Mouse (Mus musculus) embryonic facial prominence, embryonic 11.5 days (tissue): ENCODE results near the gene Pgp. TPM values are rescaled to one million over a fixed set of nuclear protein-coding genes. Genes with fewer than 3 reads are reported as not detected.

Experiments used
- ATAC-seq: fragments of 200-750 bp; cut with Nextera tagmentation; replicated peaks from 2 replicates; pipeline ENCODE4 v1.8.0; 2017; ENCODE audit warnings: low read depth; ENCODE audit not compliant: insufficient number of reproducible peaks, low FRiP score, low TSS enrichment
- DNase-seq: peaks from one replicate; pipeline ENCODE4 v3.0.0-alpha.2; 2015; ENCODE audit warnings: low spot score
- H3K27ac ChIP-seq: fragments of 300-500 bp; sonication (generic); replicated peaks from 2 replicates; pipeline ENCODE4 v1.5.1; 2014; ENCODE audit warnings: mild to moderate bottlenecking, low read depth, low read length, control low read depth
- H3K27me3 ChIP-seq: fragments of 300-500 bp; sonication (generic); 2 replicates; pipeline ENCODE4 v1.6.1; 2014; ENCODE audit warnings: mild to moderate bottlenecking, low read length, moderate library complexity, mixed read lengths; ENCODE audit not compliant: control insufficient read depth, insufficient read depth
- H3K36me3 ChIP-seq: fragments of 300-500 bp; sonication (generic); replicated peaks from 2 replicates; pipeline ENCODE4 v1.6.1; 2014; ENCODE audit warnings: low read depth, mild to moderate bottlenecking, low read length, moderate library complexity, mixed read lengths; ENCODE audit not compliant: control insufficient read depth, insufficient read depth
- H3K4me1 ChIP-seq: fragments of 300-500 bp; sonication (generic); 2 replicates; pipeline ENCODE4 v1.6.1; 2014; ENCODE audit warnings: low read length, mixed read lengths; ENCODE audit not compliant: control insufficient read depth, insufficient read depth
- H3K4me2 ChIP-seq: fragments of 300-500 bp; sonication (generic); 2 replicates; pipeline ENCODE4 v1.6.1; 2014; ENCODE audit warnings: low read depth, mild to moderate bottlenecking, control low read depth, low read length, moderate library complexity
- H3K4me3 ChIP-seq: fragments of 300-500 bp; sonication (generic); 2 replicates; pipeline ENCODE4 v1.5.1; 2014; ENCODE audit warnings: low read depth, low read length, control low read depth
- H3K9ac ChIP-seq: fragments of 300-500 bp; sonication (generic); replicated peaks from 2 replicates; pipeline ENCODE4 v1.6.1; 2014; ENCODE audit warnings: mild to moderate bottlenecking, control low read depth, low read length
- H3K9me3 ChIP-seq: fragments of 300-500 bp; sonication (generic); replicated peaks from 2 replicates; pipeline ENCODE4 v1.6.1; 2016; ENCODE audit warnings: mild to moderate bottlenecking, low read length, inconsistent platforms, mixed read lengths; ENCODE audit not compliant: control insufficient read depth
- WGBS: fragments of 180-500 bp; shearing (Covaris S2); extraction: QIAGEN DNeasy Blood & Tissue Kit; methylation state at CpG from one replicate; pipeline ENCODE4 v1.1.7; 2014; 5-methylcytosine and 5-hydroxymethylcytosine counted together
- polyA plus RNA-seq: library from polyadenylated mRNA; unstranded; fragments of >200 nt; fragmentation: Nextera tagmentation; extraction: Ambion mirVana; gene quantifications from 2 replicates; pipeline ENCODE4 v1.2.1, GENCODE M21; 2014

The Pgp gene
- polyA plus RNA-seq, 1 experiment from 2014 or later: 53.7 TPM

GRCm38 (mm10) chr17:24429201-24429983 is 40.8 kb upstream of the Pgp start:
- Histone ChIP-seq H3K9ac (no peak overlapping the region), H3K4me1 (no peaks in the 10 kb centered on the region), H3K4me2 (no peak overlapping the region), H3K4me3 (no peak overlapping the region), H3K9me3 (no peaks in the 10 kb centered on the region), H3K36me3 (peaks cover 5% of the 10 kb centered on the region), H3K27me3 (no peaks in the 10 kb centered on the region), H3K27ac (no peak overlapping the region)
- WGBS: 90% methylated on average over 14 of the region's 14 CpGs
- DNase-seq: no peak
- ATAC-seq: no peak

GRCm38 (mm10) chr17:24437016-24437415 is 33.2 kb upstream of the Pgp start:
- peaks cover 3% of the 10 kb centered on the region; the same call in 1 of the 2 replicates for H3K36me3 ChIP-seq
- H3K4me2 ChIP-seq: no peak overlapping the region
- no peak overlapping the region for H3K9ac ChIP-seq
- no peak overlapping the region for H3K4me3 ChIP-seq
- H3K27me3 ChIP-seq: no peaks in the 10 kb centered on the region
- H3K4me1 ChIP-seq: no peaks in the 10 kb centered on the region
- 75% methylated on average over 5 of the region's 5 CpGs for WGBS
- no peak overlapping the region for H3K27ac ChIP-seq
- H3K9me3 ChIP-seq: no peaks in the 10 kb centered on the region
- peak; percentile 65 for DNase-seq
- 0 out of 2 replicates have a peak, but pooled peaks have one; percentile 53 for ATAC-seq

GRCm38 (mm10) chr17:24440377-24440776 is 29.8 kb upstream of the Pgp start:
- Histone ChIP-seq H3K36me3 (peaks cover 15% of the 10 kb centered on the region), H3K9me3 (no peaks in the 10 kb centered on the region), H3K4me3 (no peak overlapping the region), H3K27me3 (no peaks in the 10 kb centered on the region), H3K4me2 (no peak overlapping the region), H3K4me1 (no peaks in the 10 kb centered on the region), H3K9ac (no peak overlapping the region), H3K27ac (no peak overlapping the region)
- ATAC-seq (no peak), DNase-seq (no peak)
- WGBS: 92% methylated on average over 8 of the region's 8 CpGs

- DNase-seq (peak; percentile 20), ATAC-seq (no peak)
- WGBS: 42% methylated on average over 2 of the region's 2 CpGs
These were observed 29.0 kb upstream of the Pgp start for GRCm38 (mm10) chr17:24441148-24441547.

GRCm38 (mm10) chr17:24442107-24442506 is 28.1 kb upstream of the Pgp start:
- Histone ChIP-seq H3K36me3 (peaks cover 17% of the 10 kb centered on the region), H3K9me3 (no peaks in the 10 kb centered on the region), H3K4me3 (no peak overlapping the region), H3K27me3 (no peaks in the 10 kb centered on the region), H3K4me2 (no peak overlapping the region), H3K4me1 (no peaks in the 10 kb centered on the region), H3K27ac (no peak overlapping the region), H3K9ac (no peak overlapping the region)
- ATAC-seq: no peak
- no peak for DNase-seq
- 90% methylated on average over 14 of the region's 14 CpGs for WGBS

More at GRCm38 (mm10) chr17:24441148-24441547, 29.0 kb upstream of the Pgp start:
- Histone ChIP-seq H3K27me3 (no peaks in the 10 kb centered on the region), H3K4me1 (no peaks in the 10 kb centered on the region), H3K36me3 (peaks cover 17% of the 10 kb centered on the region), H3K9ac (no peak overlapping the region), H3K27ac (no peak overlapping the region), H3K4me2 (no peak overlapping the region), H3K9me3 (no peaks in the 10 kb centered on the region), H3K4me3 (no peak overlapping the region)

- peaks cover 19% of the 10 kb centered on the region for H3K36me3 ChIP-seq
- WGBS: 81% methylated on average over 7 of the region's 7 CpGs
These were observed 27.5 kb upstream of the Pgp start, which contains the start of gene Dnase1l2 for GRCm38 (mm10) chr17:24442632-24443155. Gene Dnase1l2 (minus strand): TSS chr17:24443105.

GRCm38 (mm10) chr17:24443409-24443808 is 26.8 kb upstream of the Pgp start:
- WGBS: 91% methylated on average over 4 of the region's 4 CpGs
- Histone ChIP-seq H3K9ac (no peak overlapping the region), H3K4me2 (no peak overlapping the region), H3K4me1 (no peaks in the 10 kb centered on the region), H3K27ac (no peak overlapping the region), H3K36me3 (peaks cover 19% of the 10 kb centered on the region), H3K4me3 (no peak overlapping the region), H3K9me3 (no peaks in the 10 kb centered on the region), H3K27me3 (no peaks in the 10 kb centered on the region)
- no peak for DNase-seq
- no peak for ATAC-seq

More at GRCm38 (mm10) chr17:24442632-24443155, 27.5 kb upstream of the Pgp start, which contains the start of gene Dnase1l2:
- no peak within 1 kb of the TSS for H3K4me3 ChIP-seq
- H3K27ac ChIP-seq: no peak within 1 kb of the TSS
- no peaks in the 10 kb centered on the region for H3K4me1 ChIP-seq
- no peaks in the 10 kb centered on the region for H3K27me3 ChIP-seq
- no peak for DNase-seq
- H3K9me3 ChIP-seq: no peaks in the 10 kb centered on the region
- no peak within 1 kb of the TSS for H3K4me2 ChIP-seq
- no peak for ATAC-seq
- no peak within 1 kb of the TSS for H3K9ac ChIP-seq

GRCm38 (mm10) chr17:24446590-24446989 is 23.6 kb upstream of the Pgp start:
- H3K4me2 ChIP-seq: no peak overlapping the region
- H3K4me1 ChIP-seq: no peaks in the 10 kb centered on the region
- no peak overlapping the region for H3K9ac ChIP-seq
- ATAC-seq: no peak
- DNase-seq: no peak
- no peak overlapping the region for H3K4me3 ChIP-seq
- WGBS: 89% methylated on average over 8 of the region's 8 CpGs
- H3K36me3 ChIP-seq: peaks cover 20% of the 10 kb centered on the region
- H3K27ac ChIP-seq: no peak overlapping the region
- H3K9me3 ChIP-seq: no peaks in the 10 kb centered on the region
- no peaks in the 10 kb centered on the region for H3K27me3 ChIP-seq
